Mouse (Mus musculus): ENCODE data around the gene Desi2.

GRCm38 (mm10) chr1:178205701-178206325 lies 18.6 kb downstream of the Desi2 start:
- TF ChIP-seq POLR2A (IDR thresholded peaks at IDR 0.05; ENCODE audit: borderline replicate concordance, control insufficient read depth, low read depth, low read length) (no peak), CTCF (IDR thresholded peaks at IDR 0.05; ENCODE audit: control insufficient read depth, insufficient read depth, low read length) (no peak)

Data from bone marrow, adult 2 months (tissue).